Mouse (Mus musculus): ENCODE results near the gene Actrt2. TPM values are rescaled to one million over a fixed set of nuclear protein-coding genes. Genes with fewer than 3 reads are reported as not detected.

Actrt2 gene
- total RNA-seq (2023), result not detected

GRCm38 (mm10) chr4:154667767-154668166, at the start of gene Actrt2:
TSS of gene Actrt2 (minus strand) at chr4:154667867.

GRCm38 (mm10) chr4:154636721-154637311, 30.9 kb downstream of the Actrt2 start, which contains the start of gene Prdm16:
TSS of gene Prdm16 (minus strand) at chr4:154636873.

Other genes starting within 250 kb of the Actrt2 start
- gene Prdm16, start 31.0 kb downstream of the Actrt2 start, total RNA-seq (2023), result 1 to 10 TPM in 1 of 2 experiments, under 1 TPM in 1; 0.53 to 1.4 TPM
- not detected for gene Ttc34, start 169.6 kb upstream of the Actrt2 start, total RNA-seq (2023)
- not detected for gene Mmel1, start 201.7 kb upstream of the Actrt2 start, total RNA-seq (2023)
- 1 to 10 TPM; 1.7 to 2.0 TPM for gene Fam213b, start 231.3 kb upstream of the Actrt2 start, total RNA-seq (2023)